Mouse (Mus musculus): ENCODE measurements around the gene Ubxn7.
"Not testable (repeated sequence)": the region's sequence is repeated elsewhere in the genome, so short reads cannot be mapped to it uniquely, and the experiment has no call there.

Ubxn7 gene

DNA sequence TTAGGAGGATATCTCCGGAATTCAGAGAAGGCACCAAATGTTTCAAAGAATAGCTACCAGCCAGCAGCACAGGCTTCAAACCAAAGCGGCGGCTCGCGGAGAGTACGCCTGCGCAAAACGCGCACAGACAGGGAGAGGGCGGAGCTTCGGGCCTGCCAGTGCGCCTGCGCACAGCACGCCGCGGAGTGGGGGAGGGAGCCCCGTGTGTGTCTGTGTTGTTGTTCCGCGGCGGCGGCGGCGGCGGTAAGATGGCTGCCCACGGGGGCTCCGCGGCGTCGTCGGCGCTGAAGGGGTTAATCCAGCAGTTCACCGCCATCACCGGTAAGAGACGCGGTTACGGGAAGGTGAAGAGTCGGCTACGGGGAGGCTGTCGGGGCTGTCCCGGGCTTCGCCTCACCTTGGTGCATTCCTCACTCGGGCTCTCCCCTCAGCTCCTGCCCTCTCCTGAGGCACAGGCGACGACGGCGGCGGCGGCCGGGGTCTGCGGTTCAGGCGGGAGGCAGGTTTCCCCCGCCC lies at the start of gene Ubxn7:
Ubxn7 (plus strand) TSS at position 218 of the 516 bp plus-strand sequence.
- peak; percentile 95 for DNase-seq (ENCODE audit: low spot score)

DNA sequence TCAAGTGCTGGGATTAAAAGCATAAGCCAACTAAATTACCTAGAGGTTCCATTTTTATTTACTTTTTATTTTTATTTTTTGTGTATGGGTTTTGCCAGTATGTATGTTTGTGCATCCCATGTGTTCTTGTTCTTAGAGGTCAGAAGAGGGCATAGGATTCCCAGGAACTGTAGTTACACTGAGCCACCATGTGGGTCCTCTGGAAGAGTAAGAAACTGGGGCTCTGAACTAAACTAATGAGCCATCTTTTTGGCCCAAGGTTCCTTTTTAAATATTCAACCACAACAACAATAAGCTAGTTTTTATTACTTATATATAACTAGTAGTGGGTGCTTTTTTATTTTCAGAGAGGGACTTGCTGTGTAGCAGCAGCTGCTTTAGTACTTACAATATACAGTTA lies 49.4 kb upstream of the Ubxn7 start:
- DNase-seq (ENCODE audit: low spot score), result no peak

DNA sequence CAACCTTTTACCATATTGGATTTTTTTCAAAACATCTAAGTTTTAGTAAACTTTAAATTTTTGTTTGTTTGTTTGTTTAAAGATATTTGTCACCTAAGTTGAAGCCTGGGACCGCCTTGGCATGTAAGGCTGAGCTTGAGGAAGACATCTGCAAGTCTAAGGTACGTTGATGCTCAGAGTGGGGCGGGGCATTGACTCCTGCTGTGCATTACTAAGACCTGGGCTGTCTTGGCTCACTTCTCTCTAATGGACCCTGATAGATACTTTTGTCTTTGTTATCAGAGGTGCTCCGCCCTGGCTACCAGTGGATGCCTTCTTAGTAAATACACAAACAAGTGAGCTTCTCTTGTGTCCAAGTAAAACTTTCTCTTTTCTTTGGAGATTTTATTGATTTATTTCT lies 40.2 kb upstream of the Ubxn7 start:
- DNase-seq (ENCODE audit: low spot score), result no peak

DNA sequence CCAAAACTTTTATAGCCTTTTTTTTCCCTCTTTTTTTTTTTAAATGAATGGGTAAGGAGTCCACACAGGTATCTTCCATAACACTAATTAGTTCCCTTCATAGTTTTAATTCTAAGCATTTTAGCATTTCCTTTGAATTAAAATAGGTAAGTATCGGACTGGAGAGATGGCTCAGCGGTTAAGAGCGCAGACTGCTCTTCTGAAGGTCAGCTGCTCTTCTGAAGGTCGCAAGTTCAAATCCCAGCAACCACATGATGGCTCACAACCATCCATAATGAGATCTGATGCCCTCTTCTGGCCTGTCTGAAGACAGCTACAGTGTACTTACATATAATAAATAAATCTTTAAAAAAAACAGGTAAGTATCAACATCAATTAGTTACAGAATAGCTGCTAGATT lies 32.4 kb upstream of the Ubxn7 start:
- DNase-seq (ENCODE audit: low spot score), result not testable (repeated sequence)

DNA sequence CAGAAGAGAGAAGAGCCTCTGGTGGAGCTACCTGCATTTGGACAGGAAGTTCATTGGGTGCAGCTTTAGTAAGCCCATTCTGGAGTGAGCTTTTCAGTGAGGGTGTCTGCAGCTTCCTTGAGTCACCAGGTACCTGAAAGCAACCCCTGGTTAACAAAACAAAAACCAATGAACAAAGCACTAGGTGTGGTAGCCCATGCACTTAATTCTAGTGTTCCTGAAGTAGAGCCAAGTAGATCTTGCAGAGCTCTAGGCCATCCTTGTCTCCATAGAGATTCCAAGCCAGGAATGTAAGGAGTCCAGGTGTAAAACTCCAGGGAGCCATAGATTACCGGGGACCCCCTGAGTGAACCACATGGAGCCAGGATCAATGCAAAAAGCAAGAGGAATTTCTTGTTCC lies 29.0 kb upstream of the Ubxn7 start:
- DNase-seq (ENCODE audit: low spot score), result no peak

DNA sequence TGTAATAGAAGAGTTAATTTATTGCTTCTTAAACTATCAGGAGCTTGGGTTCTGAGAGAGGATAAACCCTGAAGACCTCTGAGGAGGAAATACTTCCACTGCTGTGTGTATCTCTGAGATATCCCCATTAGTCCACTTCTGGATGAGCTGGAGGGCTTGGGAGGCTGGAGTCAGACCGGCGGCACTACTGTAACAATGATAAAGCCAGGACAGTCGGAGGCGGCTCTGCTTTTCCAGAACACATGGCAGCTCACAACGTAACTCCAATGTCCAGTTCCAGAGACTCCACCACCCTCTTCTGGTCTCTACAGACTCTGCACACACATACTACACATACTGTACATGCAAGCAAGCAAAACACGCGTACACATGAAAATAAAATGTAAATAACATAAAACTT lies 28.2 kb upstream of the Ubxn7 start:
- no peak for DNase-seq (ENCODE audit: low spot score)

DNA sequence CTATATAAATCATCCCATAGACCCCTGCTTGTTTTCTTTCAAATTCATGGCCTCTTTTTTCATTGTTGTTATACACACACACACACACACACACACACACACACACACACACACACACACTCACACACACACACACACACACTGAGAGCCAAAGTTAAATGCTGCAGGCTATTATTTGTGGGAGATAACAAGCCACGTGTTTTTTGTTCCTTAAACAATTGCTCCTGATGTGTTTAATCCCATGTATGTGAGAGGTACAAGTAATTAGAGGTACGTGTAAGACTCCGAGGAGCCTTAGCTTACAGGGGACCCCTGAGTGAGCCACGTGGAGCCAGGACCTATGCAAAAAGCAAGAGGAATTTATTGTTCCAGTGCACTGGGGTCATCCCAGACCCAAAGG lies 20.1 kb upstream of the Ubxn7 start:
- DNase-seq (ENCODE audit: low spot score), result no peak

DNA sequence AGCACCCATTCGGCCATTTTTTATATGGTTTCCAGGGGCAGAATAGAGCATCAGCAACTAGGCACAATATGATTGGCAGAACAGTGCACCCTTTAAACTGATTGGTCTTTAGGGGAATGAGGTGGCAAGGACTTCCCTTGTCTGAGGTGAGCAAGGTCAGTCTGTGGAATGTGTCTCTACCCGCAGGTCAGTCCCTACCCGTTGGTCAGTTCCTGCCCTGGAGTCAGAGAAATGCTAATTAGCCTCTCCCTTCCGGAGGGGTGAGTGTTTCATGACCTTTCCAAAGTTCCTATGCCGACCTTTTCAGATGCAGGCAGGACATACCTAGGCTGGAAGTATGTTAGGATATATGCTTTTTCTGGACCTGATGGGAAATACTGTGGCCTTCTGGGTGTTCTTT lies 19.7 kb upstream of the Ubxn7 start:
- DNase-seq (ENCODE audit: low spot score), result no peak

DNA sequence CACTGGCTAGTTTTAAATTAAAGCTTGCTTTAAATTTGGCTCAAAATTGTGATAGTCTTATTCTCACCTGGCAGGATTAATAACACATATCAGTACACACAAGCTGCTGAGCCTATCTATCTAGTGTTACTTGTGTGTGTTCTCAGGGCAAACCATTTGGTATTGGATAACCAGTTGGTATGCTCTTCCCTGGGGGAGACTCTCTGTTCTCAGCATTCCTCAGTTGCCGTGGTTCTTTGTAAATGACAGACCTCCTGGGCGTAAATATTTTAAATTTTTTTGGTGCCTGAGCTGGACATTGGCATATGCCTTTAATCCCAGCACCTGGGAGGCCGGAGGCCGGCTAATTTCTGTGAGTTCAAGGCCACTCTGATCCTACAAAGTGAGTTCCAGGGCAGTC lies 19.2 kb upstream of the Ubxn7 start:
- no peak for DNase-seq (ENCODE audit: low spot score)

DNA sequence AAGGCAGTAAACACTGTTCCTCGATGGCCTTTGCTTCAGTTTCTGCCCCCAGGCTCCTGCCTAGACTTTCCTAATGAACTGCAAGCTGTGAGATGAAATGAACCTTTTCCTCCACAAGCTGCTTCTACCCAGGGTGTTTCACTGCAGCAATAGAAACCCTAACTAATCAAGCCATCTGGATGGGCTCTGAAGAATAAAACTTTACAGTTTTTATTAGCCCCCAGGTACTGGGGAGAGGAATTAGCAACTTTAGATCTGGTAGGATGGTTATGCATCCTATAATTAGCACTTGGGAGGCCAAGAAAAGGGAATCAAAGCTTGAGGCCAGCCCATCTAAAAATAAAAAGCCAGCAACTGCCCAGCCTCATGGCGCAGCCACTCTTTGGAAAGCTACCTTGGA lies 15.5 kb upstream of the Ubxn7 start:
- no peak for DNase-seq (ENCODE audit: low spot score)

DNA sequence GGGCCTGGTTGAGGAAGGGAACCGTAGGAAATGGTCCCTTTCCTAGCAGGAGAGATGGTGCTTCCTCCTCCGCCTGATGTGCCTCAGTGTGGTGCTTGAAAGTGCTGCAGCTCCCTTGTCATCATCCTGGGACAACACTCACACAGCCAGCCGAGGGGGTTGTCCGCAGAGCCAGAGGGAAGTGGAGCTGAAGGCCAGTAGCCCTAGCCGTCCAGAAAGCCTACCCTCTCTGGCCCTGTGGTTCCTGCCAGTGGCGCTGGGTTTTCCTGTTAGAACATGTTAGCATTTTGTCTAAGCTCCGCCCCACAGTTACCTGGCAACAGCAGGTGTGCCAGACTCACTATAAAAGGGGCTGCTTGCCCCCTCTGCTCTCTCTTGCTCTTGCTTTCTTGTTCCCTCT lies 8.1 kb upstream of the Ubxn7 start:
- no peak for DNase-seq (ENCODE audit: low spot score)

DNA sequence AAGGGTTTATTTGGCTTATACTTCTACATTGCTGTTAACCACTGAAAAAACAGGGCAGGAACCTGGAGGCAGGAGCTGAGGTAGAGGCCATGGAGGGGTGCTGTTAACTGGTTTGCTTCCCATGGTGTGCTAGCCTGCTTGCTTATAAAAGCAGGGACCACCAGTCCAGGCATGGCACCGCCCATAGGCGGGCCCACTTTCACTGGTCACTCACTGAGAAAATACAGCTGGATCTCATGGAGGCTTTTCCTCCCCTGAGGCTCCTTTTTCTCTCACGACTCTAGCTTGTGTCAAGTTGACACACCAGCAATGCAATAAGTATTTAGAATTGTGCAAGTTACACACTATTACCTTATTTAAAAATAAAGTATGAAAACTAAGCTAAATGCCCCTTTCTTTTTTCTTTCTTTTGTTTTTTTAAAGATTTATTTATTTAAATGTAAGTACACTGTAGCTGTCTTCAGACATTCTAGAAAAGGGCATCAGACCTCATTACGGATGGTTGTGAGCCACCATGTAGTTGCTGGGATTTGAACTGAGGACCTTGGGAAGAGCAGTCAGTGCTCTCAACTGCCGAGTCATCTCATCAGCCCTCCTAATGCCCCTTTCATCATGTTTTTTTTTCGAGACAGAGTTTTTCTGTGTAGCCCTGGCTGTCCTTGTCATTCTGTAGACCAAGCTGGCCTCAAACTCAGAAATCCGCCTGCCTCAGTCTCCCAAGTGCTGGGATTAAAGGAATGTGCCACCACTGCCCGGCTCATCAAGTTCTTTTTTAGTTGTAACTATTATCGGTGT lies 984 bp upstream of the Ubxn7 start:
- no peak for DNase-seq (ENCODE audit: low spot score)

DNA sequence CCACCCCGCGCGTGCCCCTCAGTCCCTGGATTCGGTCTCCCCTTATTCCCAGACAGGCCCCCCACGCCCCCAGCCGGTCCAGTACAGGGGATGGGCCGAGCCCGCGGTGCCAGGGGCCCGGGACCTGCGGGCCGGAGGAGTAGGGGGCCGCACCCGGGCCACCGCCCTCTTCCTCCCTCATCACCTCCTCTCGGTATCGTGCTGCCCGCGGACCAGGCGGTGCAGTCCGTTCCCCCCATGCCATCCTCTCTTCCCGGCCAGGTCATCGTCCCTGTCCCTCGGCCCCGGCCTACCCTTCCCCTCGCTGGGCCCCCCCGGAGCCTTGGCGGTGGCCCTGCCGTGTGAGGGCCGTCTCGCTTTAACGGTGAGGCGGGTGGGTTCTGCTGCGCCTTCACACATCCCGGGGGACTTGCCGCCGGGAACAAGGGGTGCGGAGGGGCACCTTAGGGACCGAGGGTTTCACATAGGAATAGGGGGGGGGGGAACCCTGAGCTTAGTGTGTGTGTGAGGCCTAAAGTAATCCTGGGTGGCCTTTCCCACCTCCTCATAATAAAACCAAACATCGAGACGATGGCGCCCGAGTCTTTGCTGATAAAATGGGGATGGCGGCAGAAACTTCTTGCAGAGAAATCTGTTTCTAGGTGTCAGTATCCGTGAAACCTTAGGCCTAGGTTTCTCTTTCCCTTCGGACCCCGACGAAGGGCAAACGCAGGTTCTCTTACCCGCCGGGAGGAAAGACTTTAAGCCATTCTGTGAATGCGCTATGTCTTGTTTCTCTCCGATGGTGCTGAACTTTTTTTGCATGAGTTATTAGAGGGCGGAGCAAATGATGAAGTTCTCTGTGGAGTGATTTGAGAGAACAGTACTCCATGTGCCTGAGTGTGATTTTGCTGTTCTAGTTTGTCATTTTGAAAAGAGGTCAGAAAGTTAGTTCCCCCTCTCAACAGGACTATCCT lies 777 bp downstream of the Ubxn7 start:
- no peak for DNase-seq (ENCODE audit: low spot score)

DNA sequence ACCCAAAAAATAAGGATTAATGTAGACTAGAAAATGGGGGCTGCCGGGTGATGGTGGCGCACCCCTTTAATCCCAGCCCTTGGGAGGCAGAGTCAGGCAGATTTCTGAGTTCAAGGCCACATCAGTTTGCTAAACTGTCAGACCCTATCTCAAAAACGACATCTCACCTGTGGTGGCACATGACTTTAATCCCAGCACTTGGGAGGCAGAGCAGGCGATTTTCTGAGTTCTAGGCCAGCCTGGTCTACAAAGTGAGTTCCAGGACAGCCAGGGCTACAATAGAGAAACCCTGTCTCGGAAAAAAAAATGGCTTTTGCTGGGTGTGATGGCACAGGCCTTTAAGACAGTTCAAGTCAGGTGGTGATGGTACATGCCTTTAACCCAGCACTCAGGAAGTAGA lies 3.1 kb downstream of the Ubxn7 start:
- DNase-seq (ENCODE audit: low spot score), result no peak

DNA sequence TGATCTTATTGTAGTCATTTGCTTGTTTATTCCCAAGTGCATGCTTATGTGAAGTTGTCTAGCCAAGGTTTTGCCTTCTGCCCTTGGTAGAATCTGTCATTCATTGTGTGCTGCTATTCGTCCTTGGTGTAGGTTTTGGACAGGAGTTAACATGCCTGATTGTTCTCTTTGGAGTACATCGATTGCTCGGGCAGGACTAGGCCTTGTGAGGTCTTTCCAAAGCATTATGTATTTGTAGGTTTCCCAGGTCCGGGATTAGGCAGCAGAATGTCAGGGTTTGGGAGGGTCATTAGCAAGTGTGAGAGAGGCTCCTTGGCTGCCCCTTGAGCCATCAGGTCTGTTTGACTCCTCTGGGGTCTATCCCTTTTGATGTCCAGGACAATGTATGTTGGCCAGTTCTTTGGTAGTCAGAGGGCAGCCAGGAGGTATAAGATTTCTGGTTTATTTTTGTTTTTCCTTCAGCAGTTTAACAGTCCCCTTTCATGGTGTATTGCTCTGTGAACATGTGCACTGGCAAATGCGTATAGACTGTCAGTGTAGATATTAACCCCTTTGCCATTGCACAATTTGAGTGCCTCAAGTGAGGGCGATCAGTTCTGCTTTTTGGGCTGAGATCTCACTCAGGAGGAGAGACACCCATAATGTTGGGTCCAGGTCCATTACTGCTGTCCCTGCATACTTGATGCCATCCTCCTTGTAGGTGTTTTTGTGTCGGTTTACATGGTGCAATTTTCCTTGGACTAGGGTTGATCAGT lies 4.1 kb downstream of the Ubxn7 start:
- no peak for DNase-seq (ENCODE audit: low spot score)

DNA sequence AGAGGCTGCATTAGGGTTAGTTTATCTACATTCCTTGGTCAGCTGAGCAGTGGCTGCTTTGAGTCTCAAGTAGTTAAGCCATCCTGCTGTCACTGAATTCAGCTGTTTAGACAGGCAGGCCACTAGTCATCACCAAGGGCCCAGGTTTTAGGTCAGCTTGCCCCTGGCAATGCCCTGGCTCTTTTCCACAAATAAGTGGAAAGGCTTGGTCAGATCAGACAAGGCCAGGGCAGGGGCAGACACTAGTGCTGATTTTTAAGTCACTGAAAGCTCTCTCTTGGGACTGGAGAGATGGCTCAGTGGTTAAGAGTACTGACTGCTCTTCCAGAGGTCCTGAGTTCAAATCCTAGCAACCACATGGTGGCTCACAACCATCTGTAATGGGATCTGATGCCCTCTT lies 4.9 kb downstream of the Ubxn7 start:
- no peak for DNase-seq (ENCODE audit: low spot score)

DNA sequence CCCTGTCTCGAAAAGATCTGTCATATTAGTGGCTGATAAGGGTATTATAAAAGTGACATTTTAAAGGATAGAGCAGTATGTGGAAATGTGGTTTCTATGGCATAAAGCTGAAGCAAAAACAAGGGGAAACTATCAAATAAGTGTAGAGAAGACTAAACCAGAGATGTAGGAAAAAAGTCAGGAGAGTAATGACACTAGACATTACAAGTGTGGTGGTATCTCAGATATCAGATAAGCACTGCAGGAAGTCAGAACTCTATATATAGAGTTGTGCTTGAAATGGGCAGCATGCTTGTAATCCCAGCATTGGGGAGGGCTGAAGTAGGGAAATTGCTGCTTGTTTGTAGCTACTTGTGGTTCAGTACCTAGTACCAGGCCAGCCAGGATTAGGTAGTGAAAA lies 8.4 kb downstream of the Ubxn7 start:
- no peak for DNase-seq (ENCODE audit: low spot score)

DNA sequence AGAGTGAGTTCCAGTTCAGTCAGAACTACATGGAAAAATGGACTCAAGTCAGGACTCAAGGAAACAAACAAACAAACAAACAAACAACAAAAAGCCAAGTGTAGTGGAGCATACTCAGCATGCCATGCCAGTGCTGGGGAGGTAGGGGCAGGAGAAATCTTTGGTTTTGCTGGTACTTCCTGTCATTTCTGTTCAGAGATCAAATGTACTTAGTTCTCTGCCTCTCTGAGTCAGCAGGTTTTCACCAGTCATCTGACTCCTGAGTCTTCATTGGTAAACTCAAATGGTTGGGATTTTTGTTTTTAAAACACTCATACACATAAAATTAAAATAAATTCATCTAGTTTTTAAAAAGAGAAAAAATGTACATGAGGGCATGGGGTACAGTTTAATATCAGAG lies 13.5 kb downstream of the Ubxn7 start:
- no peak for DNase-seq (ENCODE audit: low spot score)

DNA sequence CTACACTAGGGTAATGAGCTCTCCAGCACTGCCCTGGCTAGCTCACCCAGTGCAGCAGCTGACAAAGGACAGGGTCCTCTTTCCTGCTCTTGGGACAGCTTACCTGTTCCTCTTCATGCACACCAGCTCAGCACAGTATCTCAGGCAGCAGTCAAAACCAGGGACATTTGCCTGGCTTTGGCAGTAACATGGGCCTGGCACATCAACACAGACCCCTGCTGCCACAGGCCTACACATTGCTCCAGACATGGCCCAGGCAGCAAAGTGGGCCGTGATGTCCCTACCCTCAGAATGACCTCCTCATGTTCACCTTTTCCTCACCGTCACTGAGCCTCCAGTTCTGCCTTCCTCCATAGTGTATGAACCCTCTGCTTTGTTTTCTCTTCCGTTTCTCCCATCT lies 18.7 kb downstream of the Ubxn7 start:
- DNase-seq (ENCODE audit: low spot score), result no peak

DNA sequence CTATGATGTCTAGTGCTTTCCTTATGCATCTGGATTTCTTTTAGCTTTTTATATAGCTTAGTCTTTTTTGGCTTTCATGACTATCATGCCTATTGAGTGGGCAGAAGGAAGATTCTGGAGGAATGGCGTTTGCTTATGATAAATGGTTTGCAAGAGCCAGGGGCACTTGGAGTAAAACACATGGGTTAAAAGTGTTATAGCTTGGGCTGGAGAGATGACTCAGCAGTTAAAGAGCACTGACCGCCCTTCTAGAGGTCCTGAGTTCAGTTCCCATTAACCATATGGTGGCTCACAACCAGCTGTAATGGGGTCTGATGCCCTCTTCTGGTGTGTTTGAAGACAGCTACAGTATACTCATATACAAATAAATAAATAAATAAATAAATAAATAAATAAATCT lies 31.5 kb downstream of the Ubxn7 start:
- no peak for DNase-seq (ENCODE audit: low spot score)

DNA sequence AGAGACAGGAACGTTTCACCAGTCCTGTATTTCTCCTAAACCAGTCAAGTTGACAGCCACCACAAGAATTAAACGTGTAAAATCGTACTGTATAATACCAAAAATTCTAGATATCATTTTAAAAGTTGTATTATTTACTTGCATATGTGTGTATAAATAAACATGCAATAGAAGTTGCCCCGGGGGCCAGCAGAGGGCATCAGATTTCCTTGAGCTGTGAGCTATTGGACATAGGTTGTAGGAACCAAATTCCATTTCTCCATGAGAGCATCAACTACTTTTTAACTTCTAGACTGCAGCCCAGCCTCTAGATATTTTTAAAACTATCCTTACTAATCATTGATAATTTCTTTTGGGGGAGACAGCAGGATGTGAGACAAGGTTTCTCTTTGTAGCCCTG lies 39.3 kb downstream of the Ubxn7 start:
- peak; percentile 4 for DNase-seq (ENCODE audit: low spot score)

DNA sequence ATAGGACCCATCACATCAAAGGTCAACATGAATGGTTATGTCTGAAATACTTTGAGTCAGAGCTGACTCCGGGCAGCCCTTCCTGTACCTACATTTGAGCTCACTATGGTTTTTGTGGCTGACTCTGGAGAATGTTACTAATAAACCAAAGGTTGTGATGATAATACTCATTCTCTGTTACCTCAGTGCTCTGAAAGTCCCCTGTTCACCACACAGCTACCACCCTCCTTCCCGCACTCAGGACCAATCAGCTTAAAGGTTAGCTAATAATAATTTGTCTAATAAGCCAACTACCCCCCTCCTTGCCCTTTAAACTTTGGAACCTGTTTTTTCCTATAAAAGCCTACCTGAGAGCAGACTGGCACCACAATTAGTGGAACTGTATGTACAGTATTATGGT lies 47.5 kb downstream of the Ubxn7 start:
- no peak for DNase-seq (ENCODE audit: low spot score)
